Mouse (Mus musculus) hindbrain, embryonic 14.5 days (tissue): ENCODE results near the gene Ltbp2. TPM values are rescaled to one million over a fixed set of nuclear protein-coding genes. Genes with fewer than 3 reads are reported as not detected.

Source experiments
- ATAC-seq: fragments of 200-750 bp; cut with Nextera tagmentation; 2 replicates; pipeline ENCODE4 v1.8.0; 2017; ENCODE audit warnings: moderate number of reproducible peaks, mild to moderate bottlenecking, moderate TSS enrichment, moderate library complexity; ENCODE audit not compliant: low FRiP score
- DNase-seq: peaks from one replicate; pipeline ENCODE4 v3.0.0-alpha.2; 2015; ENCODE audit warnings: low spot score
- H3K27ac ChIP-seq: fragments of 300-500 bp; sonication (generic); 2 replicates; pipeline ENCODE4 v1.5.1; 2014; ENCODE audit warnings: mild to moderate bottlenecking, moderate library complexity
- H3K27me3 ChIP-seq: fragments of 300-500 bp; sonication (generic); 2 replicates; pipeline ENCODE4 v1.6.1; 2014; ENCODE audit warnings: mild to moderate bottlenecking, low read length, mixed read lengths; ENCODE audit not compliant: control insufficient read depth, insufficient read depth
- H3K36me3 ChIP-seq: fragments of 300-500 bp; sonication (generic); replicated peaks from 2 replicates; pipeline ENCODE4 v1.6.1; 2014; ENCODE audit not compliant: control insufficient read depth, insufficient read depth
- H3K4me1 ChIP-seq: fragments of 300-500 bp; sonication (generic); replicated peaks from 2 replicates; pipeline ENCODE4 v1.6.1; 2014; ENCODE audit warnings: antibody characterized with exemption, low read length, mixed read lengths; ENCODE audit not compliant: control insufficient read depth, insufficient read depth
- H3K4me2 ChIP-seq: fragments of 300-500 bp; sonication (generic); replicated peaks from 2 replicates; pipeline ENCODE4 v1.6.1; 2014; ENCODE audit warnings: mild to moderate bottlenecking, moderate library complexity
- H3K4me3 ChIP-seq: fragments of 300-500 bp; sonication (generic); replicated peaks from 2 replicates; pipeline ENCODE4 v1.5.1; 2014; ENCODE audit warnings: mild to moderate bottlenecking, low read length
- H3K9ac ChIP-seq: fragments of 300-500 bp; sonication (generic); 2 replicates; pipeline ENCODE4 v1.6.1; 2014
- H3K9me3 ChIP-seq: fragments of 300-500 bp; sonication (generic); 2 replicates; pipeline ENCODE4 v1.6.1; 2016; ENCODE audit warnings: low read length; ENCODE audit not compliant: control insufficient read depth
- WGBS: fragments of 180-500 bp; shearing (Covaris S2); extraction: QIAGEN DNeasy Blood & Tissue Kit; methylation state at CpG from one replicate; pipeline ENCODE4 v1.1.7; 2014; 5-methylcytosine and 5-hydroxymethylcytosine counted together
- polyA plus RNA-seq: library from polyadenylated mRNA; unstranded; fragments of >200 nt; fragmentation: Nextera tagmentation; extraction: Ambion mirVana; gene quantifications from 2 replicates; pipeline ENCODE4 v1.2.1, GENCODE M21; 2014

Ltbp2 gene
- 0.07 and 0.14 TPM in 2 replicates for polyA plus RNA-seq

DNA sequence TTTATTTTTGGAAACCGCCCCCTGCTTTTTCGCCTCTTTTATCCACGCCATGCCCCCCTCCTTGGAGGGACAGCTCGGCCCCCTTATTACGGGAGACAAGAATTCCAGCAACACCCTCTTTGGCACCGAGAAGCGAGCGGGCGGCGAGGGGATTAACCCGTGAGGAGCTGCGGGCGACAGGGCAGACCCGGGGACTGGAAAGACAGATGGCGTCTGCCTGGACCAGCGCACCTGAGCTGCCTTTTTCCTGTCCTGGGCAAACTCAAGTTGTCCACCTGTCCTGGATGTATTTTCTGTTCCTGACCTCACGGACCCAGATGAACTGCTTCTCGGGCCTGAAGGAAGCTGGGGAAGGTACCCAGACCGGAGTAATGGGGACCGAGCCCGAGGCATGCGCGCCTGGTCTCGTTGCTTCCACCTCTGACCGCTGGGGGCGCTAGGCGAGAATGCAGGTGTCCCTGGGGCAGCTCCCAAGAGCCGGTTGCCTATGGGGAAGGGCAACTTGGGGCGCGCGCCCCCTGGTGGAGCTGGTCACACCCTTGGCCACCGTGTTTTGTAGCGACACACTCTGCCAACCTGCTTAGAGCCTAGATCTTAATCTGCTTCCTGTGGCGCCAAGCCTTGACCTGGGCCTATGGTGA, at the start of gene Ltbp2:
Gene Ltbp2, minus strand, starts transcription at position 52 of the 641 bp plus-strand sequence.
- Histone ChIP-seq H3K36me3 (no peaks in the 10 kb centered on the region), H3K4me1 (no peaks in the 10 kb centered on the region), H3K27me3 (peaks cover 59% of the 10 kb centered on the region), H3K4me3 (peak within 1 kb of the TSS; percentile 16), H3K9me3 (no peaks in the 10 kb centered on the region), H3K9ac (peak within 1 kb of the TSS; percentile 42; the same call in 1 of the 2 replicates), H3K4me2 (peak within 1 kb of the TSS; percentile 47), H3K27ac (no peak within 1 kb of the TSS)
- peak; percentile 58 for DNase-seq
- no peak; the same call in 1 of the 2 replicates for ATAC-seq
- WGBS: 3% methylated on average over 34 of the region's 34 CpGs

- no peaks in the 10 kb centered on the region for H3K4me1 ChIP-seq
- ATAC-seq: no peak
- H3K27me3 ChIP-seq: no peaks in the 10 kb centered on the region
- no peak overlapping the region for H3K4me3 ChIP-seq
- peaks cover 92% of the 10 kb centered on the region for H3K36me3 ChIP-seq
- H3K27ac ChIP-seq: no peak overlapping the region
- no peaks in the 10 kb centered on the region for H3K9me3 ChIP-seq
- H3K4me2 ChIP-seq: no peak overlapping the region
- DNase-seq: no peak
- H3K9ac ChIP-seq: no peak overlapping the region
- WGBS: 93% methylated on average over 5 of the region's 5 CpGs
These were observed 48.0 kb upstream of the Ltbp2 start for GRCm38 (mm10) chr12:84924324-84924723.

GRCm38 (mm10) chr12:84921881-84922419, 45.6 kb upstream of the Ltbp2 start:
- WGBS: 53% methylated on average over 8 of the region's 8 CpGs
- H3K9me3 ChIP-seq: no peaks in the 10 kb centered on the region
- DNase-seq (no peak), ATAC-seq (no peak)
- no peak overlapping the region for H3K4me3 ChIP-seq
- no peaks in the 10 kb centered on the region for H3K27me3 ChIP-seq
- H3K4me2 ChIP-seq: no peak overlapping the region
- no peaks in the 10 kb centered on the region for H3K4me1 ChIP-seq
- H3K36me3 ChIP-seq: peaks cover 90% of the 10 kb centered on the region
- H3K9ac ChIP-seq: no peak overlapping the region
- no peak overlapping the region for H3K27ac ChIP-seq

- no peak for DNase-seq
- Histone ChIP-seq H3K4me3 (no peak overlapping the region), H3K4me1 (no peaks in the 10 kb centered on the region), H3K9me3 (no peaks in the 10 kb centered on the region), H3K36me3 (peaks cover 70% of the 10 kb centered on the region), H3K4me2 (no peak overlapping the region), H3K27me3 (no peaks in the 10 kb centered on the region), H3K27ac (no peak overlapping the region), H3K9ac (no peak overlapping the region)
- WGBS: 88% methylated on average over 6 of the region's 6 CpGs
- ATAC-seq: no peak
These were observed 42.5 kb upstream of the Ltbp2 start for GRCm38 (mm10) chr12:84918809-84919208.

DNA sequence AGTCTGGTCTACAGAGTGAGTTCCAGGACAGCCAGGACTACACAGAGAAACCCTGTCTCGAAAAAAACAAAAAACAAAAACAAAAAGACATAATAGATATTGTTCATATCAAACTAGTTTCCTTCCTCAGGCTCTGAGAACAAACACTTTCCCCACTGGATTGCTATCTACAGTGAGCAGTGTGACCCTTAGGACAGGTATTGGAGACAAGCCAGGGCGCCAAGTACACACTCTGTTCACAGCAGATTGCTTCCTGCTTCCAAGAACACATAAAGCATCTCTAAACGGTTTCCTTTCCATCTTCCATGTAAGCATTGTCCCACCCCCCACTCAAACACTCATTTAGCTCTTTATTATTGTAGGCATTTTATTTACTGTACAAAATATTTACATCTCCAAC, 41.5 kb upstream of the Ltbp2 start:
- Histone ChIP-seq H3K27ac (no peak overlapping the region), H3K9me3 (no peaks in the 10 kb centered on the region), H3K27me3 (no peaks in the 10 kb centered on the region), H3K9ac (no peak overlapping the region), H3K4me3 (no peak overlapping the region), H3K36me3 (peaks cover 65% of the 10 kb centered on the region), H3K4me1 (no peaks in the 10 kb centered on the region), H3K4me2 (no peak overlapping the region)
- DNase-seq (no peak), ATAC-seq (no peak)
- 80% methylated on average over 3 of the region's 3 CpGs for WGBS

- Histone ChIP-seq H3K4me1 (no peaks in the 10 kb centered on the region), H3K9ac (no peak overlapping the region), H3K4me2 (no peak overlapping the region), H3K27ac (no peak overlapping the region), H3K36me3 (peaks cover 38% of the 10 kb centered on the region), H3K9me3 (no peaks in the 10 kb centered on the region), H3K27me3 (no peaks in the 10 kb centered on the region), H3K4me3 (no peak overlapping the region)
- ATAC-seq: no peak
- 91% methylated on average over 5 of the region's 5 CpGs for WGBS
- DNase-seq: no peak
These were observed 38.6 kb upstream of the Ltbp2 start for GRCm38 (mm10) chr12:84914959-84915358.

DNA sequence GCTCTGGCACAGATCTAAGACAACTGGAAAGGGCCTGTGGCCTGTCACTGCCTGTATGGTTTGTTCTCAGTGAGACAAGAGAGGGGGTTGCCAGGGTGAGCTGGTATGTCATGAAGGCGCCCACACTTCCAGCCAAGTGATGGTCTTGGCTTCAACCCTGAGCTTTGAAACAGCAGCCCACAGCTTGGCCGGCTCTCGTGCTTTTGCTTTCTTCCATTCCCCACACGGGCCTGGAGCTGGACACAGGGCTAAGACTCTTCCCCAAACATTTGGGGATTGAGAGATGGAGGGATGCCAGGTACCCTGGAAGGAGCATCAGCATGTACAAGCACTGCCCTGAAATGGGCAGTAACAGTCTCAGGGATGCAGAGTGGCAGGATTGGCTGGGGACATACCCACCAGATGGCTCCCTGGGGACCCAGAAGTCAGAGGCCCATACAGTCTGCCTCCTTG, 36.3 kb upstream of the Ltbp2 start:
- Histone ChIP-seq H3K9ac (no peak overlapping the region), H3K4me1 (peaks cover under 1% of the 10 kb centered on the region; the same call in 1 of the 2 replicates), H3K4me2 (no peak overlapping the region), H3K36me3 (peaks cover 17% of the 10 kb centered on the region), H3K27me3 (no peaks in the 10 kb centered on the region), H3K9me3 (no peaks in the 10 kb centered on the region), H3K27ac (no peak overlapping the region), H3K4me3 (no peak overlapping the region)
- 78% methylated on average over 4 of the region's 4 CpGs for WGBS
- peak; percentile 27 for DNase-seq
- ATAC-seq: peak; percentile 57; the same call in 1 of the 2 replicates

DNA sequence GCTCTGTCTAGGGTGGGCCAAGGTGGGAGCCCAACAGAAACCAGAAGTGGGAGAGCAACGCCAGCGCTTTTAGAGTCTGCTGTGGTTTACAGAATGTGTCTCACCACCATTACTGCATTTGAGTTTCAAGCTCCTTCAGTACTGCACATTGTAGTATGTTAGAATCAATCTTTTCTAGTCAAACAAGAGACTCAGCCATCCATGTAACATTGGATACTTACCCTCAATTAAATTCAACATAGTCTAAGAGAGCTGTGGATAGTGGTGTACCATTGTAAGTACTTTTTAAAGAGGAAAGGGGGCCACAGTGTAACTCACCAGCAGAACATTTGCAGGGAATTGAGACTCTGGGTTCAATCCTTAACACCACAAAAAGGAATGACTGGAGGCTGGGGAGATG, 35.3 kb upstream of the Ltbp2 start:
- WGBS: 79% methylated on average over 2 of the region's 2 CpGs
- H3K4me3 ChIP-seq: no peak overlapping the region
- H3K9me3 ChIP-seq: no peaks in the 10 kb centered on the region
- no peaks in the 10 kb centered on the region for H3K27me3 ChIP-seq
- H3K27ac ChIP-seq: no peak overlapping the region
- H3K4me2 ChIP-seq: no peak overlapping the region
- DNase-seq (no peak), ATAC-seq (no peak)
- no peak overlapping the region for H3K9ac ChIP-seq
- peaks cover 10% of the 10 kb centered on the region; the same call in 1 of the 2 replicates for H3K36me3 ChIP-seq
- peaks cover 10% of the 10 kb centered on the region for H3K4me1 ChIP-seq

DNA sequence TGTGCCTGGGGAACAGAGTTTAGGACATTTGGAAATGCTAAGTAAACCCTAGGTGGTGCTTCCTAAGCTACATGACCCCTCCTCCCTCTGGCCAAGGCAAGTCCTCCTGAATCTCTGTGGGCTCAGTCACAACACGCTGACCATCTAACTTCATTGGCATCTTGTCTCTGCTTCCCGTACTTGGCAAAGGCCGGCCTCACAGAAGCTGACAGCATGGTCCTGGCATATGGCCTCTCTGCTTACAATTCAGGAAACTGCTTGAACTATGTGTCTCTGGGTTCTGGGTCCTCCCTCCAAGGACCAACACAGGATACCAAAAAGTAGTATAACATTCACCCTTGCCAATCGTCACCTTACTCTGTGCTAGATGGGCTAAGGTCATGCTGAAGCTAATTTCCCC, 33.7 kb upstream of the Ltbp2 start:
- H3K36me3 ChIP-seq: no peaks in the 10 kb centered on the region
- no peaks in the 10 kb centered on the region for H3K9me3 ChIP-seq
- no peak overlapping the region for H3K4me3 ChIP-seq
- H3K4me2 ChIP-seq: no peak overlapping the region
- H3K9ac ChIP-seq: no peak overlapping the region
- peaks cover 11% of the 10 kb centered on the region for H3K4me1 ChIP-seq
- 91% methylated on average over 4 of the region's 4 CpGs for WGBS
- H3K27me3 ChIP-seq: no peaks in the 10 kb centered on the region
- ATAC-seq (no peak), DNase-seq (no peak)
- H3K27ac ChIP-seq: no peak overlapping the region
